Mouse (Mus musculus) mature B cell (primary cell): ENCODE data around the gene Grap2.

Experiments used
- in situ Hi-C: fragments of 300-500 bp; cut with MboI; formaldehyde crosslinking; loops from 2 replicates; pipeline ENCODE4 v1.14.3; 2019

The Grap2 gene

DNA sequence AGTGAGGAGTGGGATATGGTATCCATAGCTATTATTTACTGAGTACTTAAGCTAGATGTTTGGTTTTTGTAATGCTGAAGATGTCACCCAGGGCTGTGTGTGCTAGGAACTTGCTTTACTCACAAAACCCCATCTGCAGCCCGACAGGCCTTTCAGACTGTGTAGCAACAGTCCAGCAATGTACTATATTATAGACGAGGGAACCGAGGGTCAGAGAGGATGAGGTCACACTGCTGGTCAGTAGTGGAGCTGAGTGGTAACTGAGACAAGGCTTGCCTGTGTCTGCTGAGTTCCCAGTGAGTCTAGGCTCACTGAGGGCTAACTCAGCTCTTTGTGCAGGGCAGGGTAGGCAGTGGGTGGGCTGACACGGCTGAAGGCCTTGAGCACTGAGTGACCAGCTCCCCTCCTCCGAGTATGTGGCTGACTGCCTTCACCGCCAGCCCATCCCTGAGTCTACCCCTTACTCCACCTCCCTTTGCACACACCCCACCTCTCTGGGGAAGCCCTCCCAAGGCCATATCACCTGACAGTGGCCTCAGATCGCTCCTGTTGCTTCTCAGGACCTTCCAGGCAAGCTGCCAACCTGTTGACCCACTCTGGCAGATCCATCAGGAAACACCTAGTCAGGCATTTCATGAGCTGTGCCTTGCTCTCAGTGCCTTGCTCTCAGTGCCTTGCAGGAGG is 108.1 kb downstream of the Grap2 start:
- in situ Hi-C loops, result no loop called here

DNA sequence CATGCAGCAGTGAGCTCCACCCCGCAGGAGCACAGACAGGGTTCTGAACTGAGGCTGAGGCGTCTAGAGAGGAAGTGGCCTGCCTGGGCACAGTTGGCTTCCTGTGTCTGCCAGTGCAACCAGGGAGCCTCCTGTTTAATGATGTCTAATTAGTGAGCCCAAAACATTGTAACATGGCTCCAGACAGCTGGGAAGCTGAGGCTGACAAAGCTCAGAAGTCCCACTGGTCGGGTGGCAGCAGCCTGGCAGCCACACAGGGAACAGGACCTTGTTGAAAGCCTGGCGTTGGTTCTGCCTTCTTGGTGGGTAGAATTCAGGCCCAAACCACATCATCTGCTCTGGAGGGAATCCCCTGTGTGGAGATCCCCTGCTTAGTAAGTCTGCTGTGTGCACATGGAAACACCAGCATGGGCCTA is 109.1 kb downstream of the Grap2 start:
- in situ Hi-C loops, result no loop called here

DNA sequence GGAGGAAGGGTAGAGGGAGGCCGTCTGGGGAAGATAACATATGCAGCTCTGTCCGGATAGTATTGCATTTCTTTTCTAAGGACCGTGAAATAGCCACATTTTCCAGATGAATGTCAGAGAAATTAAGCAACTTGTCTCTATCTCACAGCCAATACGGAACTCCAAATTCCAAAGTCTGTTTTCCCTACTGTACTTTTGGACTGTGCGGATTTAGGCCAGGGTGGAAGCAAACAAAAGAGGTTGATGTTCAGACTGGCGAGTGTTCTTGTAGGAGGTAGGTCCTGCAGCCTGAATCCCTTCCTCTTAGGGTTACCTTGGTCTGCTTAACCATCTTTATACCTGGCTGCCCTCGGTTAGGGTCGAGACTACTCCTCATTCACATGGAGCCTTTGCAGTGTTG is 109.9 kb downstream of the Grap2 start:
- in situ Hi-C loops, result no loop called here

DNA sequence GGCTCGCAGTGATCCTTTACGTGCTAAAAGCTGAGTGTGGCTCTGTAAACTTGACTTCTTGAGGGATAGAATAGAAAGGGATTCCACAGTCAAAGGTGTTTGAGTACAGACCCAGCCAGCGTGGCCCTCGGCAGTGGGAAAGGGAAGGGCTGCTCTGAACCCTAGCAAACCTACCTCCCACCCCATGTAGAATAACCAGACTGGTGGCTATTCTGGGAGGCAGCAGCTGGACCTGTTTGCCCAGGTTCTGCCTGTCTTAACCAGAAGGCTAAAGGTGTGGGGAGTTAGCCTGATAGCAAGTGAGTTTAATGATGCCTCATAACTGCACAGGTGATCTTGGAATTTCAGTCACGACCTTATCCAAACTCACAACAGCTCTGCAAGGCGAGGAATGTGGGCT is 110.8 kb downstream of the Grap2 start:
- in situ Hi-C loops, result no loop called here

DNA sequence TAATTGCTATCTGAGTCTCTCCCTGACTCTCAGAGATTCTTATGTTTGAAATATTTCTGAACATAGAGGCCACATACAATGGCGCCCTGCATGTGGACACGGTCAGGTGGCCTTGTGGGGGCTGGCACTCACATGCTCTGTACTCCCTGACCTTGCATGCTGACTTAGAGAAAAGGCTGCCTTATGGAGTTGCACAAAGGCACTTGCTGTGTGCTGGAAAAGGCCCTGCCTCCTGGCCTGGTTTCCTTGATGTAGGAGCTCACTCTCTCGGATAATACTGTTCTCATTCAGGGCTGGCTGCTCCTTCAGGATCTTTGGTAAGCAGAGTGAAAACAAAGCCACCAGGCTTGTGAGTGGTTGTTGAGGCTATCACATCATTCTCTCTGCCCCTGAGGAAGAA is 111.6 kb downstream of the Grap2 start:
- in situ Hi-C loops, result no loop called here

DNA sequence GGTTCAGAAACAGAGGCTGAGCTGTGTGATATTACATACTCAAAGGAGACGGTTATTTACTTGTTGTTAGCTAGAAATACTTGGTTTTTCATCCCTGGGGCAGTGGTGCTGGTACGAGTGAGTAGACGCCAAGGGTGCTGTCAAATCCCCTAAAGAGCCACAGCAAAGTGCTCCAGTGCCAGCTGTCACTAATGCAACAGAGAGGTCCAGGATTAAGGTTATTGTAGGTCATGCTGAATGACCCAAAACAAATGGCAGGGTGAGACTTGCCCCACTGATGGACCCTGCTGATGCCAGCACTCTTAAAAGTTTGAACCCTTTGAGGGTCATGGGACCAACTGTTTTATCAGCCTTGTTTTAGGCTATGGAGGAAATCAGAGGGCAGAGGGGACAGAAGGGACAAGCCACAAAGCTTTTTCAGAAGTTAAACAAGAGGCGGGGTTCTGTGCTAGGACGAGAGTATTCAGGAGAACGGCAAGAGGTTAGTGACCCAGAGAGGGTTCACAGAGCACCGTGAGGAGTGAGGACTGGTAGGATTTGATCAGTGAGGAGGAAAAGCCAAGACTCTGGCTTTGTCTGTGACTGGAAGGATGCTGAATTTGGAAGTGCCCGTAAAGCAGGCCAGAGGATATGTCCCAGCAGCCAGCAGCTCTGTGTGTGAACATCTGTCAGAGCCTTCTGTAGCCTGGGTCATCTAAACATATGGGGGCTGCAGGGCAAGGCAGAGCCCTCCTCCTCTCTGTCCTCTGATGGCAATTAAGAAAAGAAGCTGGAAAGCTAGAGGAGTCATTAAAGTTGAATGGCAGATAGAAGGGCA is 112.6 kb downstream of the Grap2 start:
- in situ Hi-C loops, result no loop called here

DNA sequence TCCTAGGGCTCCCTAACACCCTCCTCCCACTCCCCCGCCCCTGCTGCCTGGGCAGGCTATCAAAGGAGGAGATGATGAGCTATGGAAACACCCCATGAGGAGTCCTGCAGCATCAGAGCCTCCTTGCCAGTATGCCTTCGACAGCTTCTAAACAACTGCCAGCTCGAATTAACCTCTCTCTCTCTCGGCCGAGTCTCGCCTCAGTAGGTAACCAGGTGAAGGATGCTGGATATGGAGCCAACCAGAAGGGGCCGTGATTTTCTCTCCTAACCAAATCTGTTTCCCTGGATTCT is 113.2 kb downstream of the Grap2 start:
- in situ Hi-C loops, result no loop called here

DNA sequence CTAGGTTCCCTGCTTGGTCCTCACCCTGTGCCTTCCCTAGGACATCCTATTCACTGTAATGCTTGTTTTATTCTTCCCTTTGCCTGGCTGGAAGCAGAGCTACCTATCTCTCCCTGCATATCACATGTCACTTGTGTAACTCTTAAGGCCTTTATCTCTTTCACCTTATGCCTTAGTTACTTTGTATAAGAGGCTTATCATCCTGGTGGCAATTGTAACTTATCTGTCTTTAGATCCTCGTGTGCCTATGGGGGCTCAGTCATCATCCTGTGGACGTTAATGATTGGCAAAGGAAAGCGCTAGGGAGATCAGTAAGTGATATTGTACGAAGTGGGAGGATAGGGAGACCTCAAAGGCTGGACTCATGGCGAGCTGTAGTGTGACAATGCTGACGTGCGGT is 116.1 kb downstream of the Grap2 start:
- in situ Hi-C loops, result no loop called here

DNA sequence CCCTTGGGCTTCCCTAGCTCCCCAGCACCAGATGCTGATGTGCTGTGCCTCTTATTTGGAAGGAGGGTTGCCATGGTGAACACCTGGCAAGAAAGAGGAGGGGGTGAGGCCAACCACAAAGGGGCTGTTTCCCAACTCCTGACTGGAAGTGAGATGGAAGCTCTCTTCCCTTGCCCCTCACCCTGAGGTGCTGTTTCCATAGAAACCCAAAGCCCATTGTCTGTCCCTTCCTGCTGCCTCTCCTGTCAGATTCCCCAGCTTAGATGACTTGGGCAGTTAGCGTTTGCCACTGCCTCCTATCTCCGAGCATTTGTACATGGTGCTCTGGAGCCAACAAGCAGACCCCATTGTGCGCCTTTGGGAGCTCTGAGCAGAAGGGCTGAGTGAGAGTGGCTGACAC is 121.1 kb downstream of the Grap2 start:
- in situ Hi-C loops, result no loop called here

DNA sequence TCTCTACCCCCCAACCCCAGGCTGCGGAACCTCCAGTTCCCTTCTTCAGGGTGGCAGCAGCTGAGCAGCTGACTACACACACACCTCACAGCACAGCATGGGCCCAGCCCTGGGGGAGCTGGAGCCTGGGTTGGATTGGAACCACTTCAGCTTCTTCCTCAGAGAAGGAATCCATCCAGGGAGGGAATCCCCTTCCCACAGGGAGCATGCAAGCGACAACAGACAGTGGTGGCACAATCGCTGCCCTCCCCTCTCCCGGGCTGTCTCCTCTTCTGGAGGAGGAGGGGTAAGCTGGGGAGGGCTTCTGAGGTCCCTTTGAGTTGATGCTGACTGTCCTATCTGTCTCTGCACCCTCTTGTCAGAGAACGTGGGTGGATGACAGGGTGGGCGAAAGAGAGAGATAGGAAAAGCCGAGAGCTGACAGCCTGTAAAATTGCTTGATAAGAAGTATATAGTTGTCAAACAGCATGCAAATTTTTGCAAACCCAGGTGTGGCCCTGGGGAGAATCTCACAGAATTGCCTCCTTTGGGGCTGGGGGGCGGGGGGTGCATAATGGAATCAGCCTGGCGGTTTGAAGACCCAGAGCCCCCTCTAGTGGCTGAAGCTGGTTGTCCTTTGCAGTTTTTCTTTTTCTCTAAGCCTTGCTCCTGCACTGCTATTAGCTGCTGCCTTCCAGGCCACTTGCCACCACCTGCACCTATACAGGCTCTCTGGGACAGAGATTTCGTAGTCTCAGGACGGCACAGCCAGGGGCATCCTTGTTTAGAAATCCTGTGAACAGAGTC is 121.9 kb downstream of the Grap2 start:
- in situ Hi-C loops, result no loop called here

DNA sequence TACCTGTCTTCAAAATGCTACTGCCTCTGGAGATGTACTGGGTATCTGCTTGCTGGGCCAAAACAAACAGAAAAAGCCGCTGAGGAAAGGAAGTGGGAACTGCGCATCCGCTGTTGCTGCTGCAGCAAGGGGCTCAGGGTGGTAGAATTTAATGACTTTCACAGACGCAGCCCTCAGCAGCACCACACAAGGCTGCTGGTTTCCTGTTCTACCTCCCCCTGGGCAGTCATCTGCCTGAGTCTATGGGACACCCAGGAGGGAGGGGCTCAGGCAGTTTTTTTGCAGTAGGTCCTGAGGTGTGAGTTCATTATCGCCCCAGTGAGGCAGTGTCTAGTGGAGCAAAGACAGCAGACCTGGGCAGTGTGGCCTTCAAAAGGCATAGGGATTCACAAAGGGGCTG is 125.2 kb downstream of the Grap2 start:
- in situ Hi-C loops, result loop anchor here (5.0 kb wide), 1 partner anchor 65 kb away; no protein-coding TSS in a partner anchor

DNA sequence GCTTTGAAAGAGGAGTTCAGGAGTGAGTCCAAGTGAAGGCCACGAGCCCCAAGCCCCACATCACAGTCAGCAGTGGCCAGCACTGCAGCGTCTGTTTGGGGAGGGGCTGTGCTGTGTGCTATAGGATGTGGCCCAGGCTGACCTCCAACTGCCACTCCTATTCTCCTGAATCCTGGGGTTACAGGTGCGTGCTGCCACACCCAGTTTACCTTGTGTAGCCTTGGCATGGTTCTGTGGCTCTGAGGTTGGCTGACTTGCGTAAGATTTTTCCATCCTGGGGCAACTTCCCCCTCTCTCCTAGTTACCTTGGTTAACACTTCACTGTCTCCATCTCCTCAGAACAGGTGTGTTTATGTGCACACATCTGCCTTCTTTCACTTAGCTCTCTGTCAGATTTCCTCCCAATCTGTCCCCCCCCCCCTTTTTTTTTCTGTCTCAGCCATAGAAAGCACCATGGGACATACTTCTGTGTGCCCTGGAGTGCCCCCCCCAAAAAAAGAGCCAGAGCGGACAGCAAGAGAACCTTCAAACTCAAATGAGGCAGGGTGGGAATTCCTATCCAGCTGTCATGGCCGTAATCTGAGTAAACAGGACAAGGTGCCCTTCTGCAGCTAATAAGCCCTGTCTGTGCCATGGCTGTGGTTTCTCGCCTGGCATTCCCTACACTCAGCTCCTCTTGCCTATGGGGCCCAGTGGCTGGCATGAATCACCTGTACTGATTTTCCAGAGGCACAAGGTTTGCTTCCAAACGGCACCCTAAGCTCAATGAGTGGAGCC is 129.3 kb downstream of the Grap2 start:
- in situ Hi-C loops, result no loop called here
